Mouse (Mus musculus) embryonic facial prominence, embryonic 11.5 days (tissue): ENCODE results near the gene Ano5. TPM values are rescaled to one million over a fixed set of nuclear protein-coding genes. Genes with fewer than 3 reads are reported as not detected.

Source experiments
- ATAC-seq: fragments of 200-750 bp; cut with Nextera tagmentation; replicated peaks from 2 replicates; pipeline ENCODE4 v1.8.0; 2017; ENCODE audit warnings: low read depth; ENCODE audit not compliant: insufficient number of reproducible peaks, low FRiP score, low TSS enrichment
- DNase-seq: peaks from one replicate; pipeline ENCODE4 v3.0.0-alpha.2; 2015; ENCODE audit warnings: low spot score
- H3K27ac ChIP-seq: fragments of 300-500 bp; sonication (generic); replicated peaks from 2 replicates; pipeline ENCODE4 v1.5.1; 2014; ENCODE audit warnings: mild to moderate bottlenecking, low read depth, low read length, control low read depth
- H3K27me3 ChIP-seq: fragments of 300-500 bp; sonication (generic); 2 replicates; pipeline ENCODE4 v1.6.1; 2014; ENCODE audit warnings: mild to moderate bottlenecking, low read length, moderate library complexity, mixed read lengths; ENCODE audit not compliant: control insufficient read depth, insufficient read depth
- H3K36me3 ChIP-seq: fragments of 300-500 bp; sonication (generic); replicated peaks from 2 replicates; pipeline ENCODE4 v1.6.1; 2014; ENCODE audit warnings: low read depth, mild to moderate bottlenecking, low read length, moderate library complexity, mixed read lengths; ENCODE audit not compliant: control insufficient read depth, insufficient read depth
- H3K4me1 ChIP-seq: fragments of 300-500 bp; sonication (generic); 2 replicates; pipeline ENCODE4 v1.6.1; 2014; ENCODE audit warnings: low read length, mixed read lengths; ENCODE audit not compliant: control insufficient read depth, insufficient read depth
- H3K4me2 ChIP-seq: fragments of 300-500 bp; sonication (generic); 2 replicates; pipeline ENCODE4 v1.6.1; 2014; ENCODE audit warnings: low read depth, mild to moderate bottlenecking, control low read depth, low read length, moderate library complexity
- H3K4me3 ChIP-seq: fragments of 300-500 bp; sonication (generic); 2 replicates; pipeline ENCODE4 v1.5.1; 2014; ENCODE audit warnings: low read depth, low read length, control low read depth
- H3K9ac ChIP-seq: fragments of 300-500 bp; sonication (generic); replicated peaks from 2 replicates; pipeline ENCODE4 v1.6.1; 2014; ENCODE audit warnings: mild to moderate bottlenecking, control low read depth, low read length
- H3K9me3 ChIP-seq: fragments of 300-500 bp; sonication (generic); replicated peaks from 2 replicates; pipeline ENCODE4 v1.6.1; 2016; ENCODE audit warnings: mild to moderate bottlenecking, low read length, inconsistent platforms, mixed read lengths; ENCODE audit not compliant: control insufficient read depth
- WGBS: fragments of 180-500 bp; shearing (Covaris S2); extraction: QIAGEN DNeasy Blood & Tissue Kit; methylation state at CpG from one replicate; pipeline ENCODE4 v1.1.7; 2014; 5-methylcytosine and 5-hydroxymethylcytosine counted together
- polyA plus RNA-seq: library from polyadenylated mRNA; unstranded; fragments of >200 nt; fragmentation: Nextera tagmentation; extraction: Ambion mirVana; gene quantifications from 2 replicates; pipeline ENCODE4 v1.2.1, GENCODE M21; 2014

The Ano5 gene
- polyA plus RNA-seq, 1 experiment from 2014 or later: 0.24 TPM

- ATAC-seq (0 out of 2 replicates have a peak, but pooled peaks have one; percentile 52), DNase-seq (peak; percentile 3)
- Histone ChIP-seq H3K9ac (no peak overlapping the region), H3K4me1 (no peaks in the 10 kb centered on the region), H3K4me3 (no peak overlapping the region), H3K9me3 (no peaks in the 10 kb centered on the region), H3K36me3 (no peaks in the 10 kb centered on the region), H3K27me3 (peaks cover 3% of the 10 kb centered on the region), H3K27ac (no peak overlapping the region), H3K4me2 (no peak overlapping the region)
- 5% methylated on average over 9 of the region's 9 CpGs for WGBS
Observed at GRCm38 (mm10) chr7:51632543-51633229, 121.9 kb downstream of the Ano5 start.

- no peaks in the 10 kb centered on the region for H3K4me1 ChIP-seq
- no peak overlapping the region for H3K4me2 ChIP-seq
- H3K4me3 ChIP-seq: no peak overlapping the region
- no peak overlapping the region for H3K27ac ChIP-seq
- peak; percentile 75 for ATAC-seq
- H3K9me3 ChIP-seq: no peaks in the 10 kb centered on the region
- 7% methylated on average over 7 of the region's 7 CpGs for WGBS
- H3K36me3 ChIP-seq: no peaks in the 10 kb centered on the region
- no peak for DNase-seq
- no peaks in the 10 kb centered on the region for H3K27me3 ChIP-seq
- H3K9ac ChIP-seq: no peak overlapping the region
Observed at GRCm38 (mm10) chr7:51633230-51633844, 122.5 kb downstream of the Ano5 start.

Other genes with a start within 250 kb of the Ano5 start
- 5.5 and 9.5 TPM in 2 replicates for gene Slc17a6, start 111.0 kb downstream of the Ano5 start, polyA plus RNA-seq